In the genomic region with DNA sequence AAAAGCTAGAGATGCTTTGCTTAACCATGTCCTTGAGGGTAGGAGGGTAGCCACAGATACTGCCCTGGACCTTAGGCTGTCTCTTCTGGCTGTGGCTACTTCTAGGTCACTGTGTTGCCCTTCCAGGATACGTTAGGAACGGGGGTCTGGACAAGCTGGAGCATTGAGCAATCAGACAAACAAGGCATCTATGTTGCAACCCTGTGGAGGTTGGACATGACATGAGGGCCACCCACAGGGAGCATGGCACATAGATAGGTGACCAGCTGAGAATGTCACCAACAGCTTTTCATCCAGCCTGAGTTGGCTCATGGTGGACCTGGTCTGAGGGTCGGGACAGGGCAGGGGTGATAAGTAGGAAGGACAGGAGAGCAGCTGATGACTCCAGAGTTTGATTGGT, we compare ENCODE assay signal across 25 mouse cellular contexts.
DNase-seq lines count a peak whose midpoint lies in the region; ATAC-seq and TF ChIP-seq lines count a peak whose summit lies in the region.
"Had no signal": no experiment of that assay in that cellular context is flagged by ENCODE, and none has a peak within 500 bp of the region (broad histone marks: within the 10 kb centered on the region; RNA-seq: fewer than 3 reads in every experiment).

No protein-coding gene starts in this region.

- TF ChIP-seq CTCF in left cerebral cortex, adult 2 months (IDR thresholded peaks at IDR 0.05), result no peak
- no peak for TF ChIP-seq CTCF in liver, embryonic 14.5 days (IDR thresholded peaks at IDR 0.05; ENCODE audit: low read depth)
- 0 out of 2 replicates have a peak, but pooled peaks have one; percentile 23 for TF ChIP-seq CTCF in liver, postnatal 0 days (IDR thresholded peaks at IDR 0.05; ENCODE audit: low read depth)
- TF ChIP-seq CTCF in forebrain, postnatal 0 days (IDR thresholded peaks at IDR 0.05; ENCODE audit: low read depth), result no peak

- intact Hi-C loops in left cerebral cortex, adult 2 months (cut with DNase I), result loop anchor here (5.0 kb wide), 1 partner anchor 132 kb away; no protein-coding TSS in a partner anchor
- intact Hi-C loops in left cerebral cortex, postnatal 14 days (cut with DNase I), result no loop called here

- no peak overlapping the region for H3K4me2 ChIP-seq in liver, embryonic 12.5 days
- H3K4me2 ChIP-seq in liver, embryonic 14.5 days (ENCODE audit: low read depth), result no peak overlapping the region
- H3K4me2 ChIP-seq in liver, postnatal 0 days (ENCODE audit: low read depth, low read length), result no peak overlapping the region
- no peak overlapping the region for H3K4me2 ChIP-seq in forebrain, postnatal 0 days (ENCODE audit: low read depth)
- H3K4me2 ChIP-seq: embryonic facial prominence, embryonic 13.5 days; forebrain, embryonic 13.5 days; heart, embryonic 11.5 days; hindbrain, embryonic 12.5 days; hindbrain, embryonic 15.5 days had no signal

- H3K36me3 ChIP-seq in liver, embryonic 12.5 days, result no peaks in the 10 kb centered on the region
- no peaks in the 10 kb centered on the region for H3K36me3 ChIP-seq in liver, embryonic 14.5 days (replicated peaks; ENCODE audit: control insufficient read depth, insufficient read depth, low read depth)
- H3K36me3 ChIP-seq in liver, postnatal 0 days (replicated peaks; ENCODE audit: insufficient read depth, low read length), result no peaks in the 10 kb centered on the region
- H3K36me3 ChIP-seq in forebrain, embryonic 10.5 days (replicated peaks), result no peaks in the 10 kb centered on the region
- no peaks in the 10 kb centered on the region for H3K36me3 ChIP-seq in forebrain, postnatal 0 days (ENCODE audit: insufficient read depth)
- H3K36me3 ChIP-seq: embryonic facial prominence, embryonic 10.5 days; embryonic facial prominence, embryonic 13.5 days; hindbrain, embryonic 12.5 days; hindbrain, embryonic 15.5 days had no signal

- peaks cover 42% of the 10 kb centered on the region for H3K27me3 ChIP-seq in liver, embryonic 12.5 days (replicated peaks)
- peaks cover 6% of the 10 kb centered on the region for H3K27me3 ChIP-seq in liver, embryonic 14.5 days (ENCODE audit: control insufficient read depth, insufficient read depth, low read length)
- H3K27me3 ChIP-seq in liver, postnatal 0 days (ENCODE audit: insufficient read depth, low read length), result peaks cover 11% of the 10 kb centered on the region; the same call in 1 of the 2 replicates
- peaks cover 52% of the 10 kb centered on the region for H3K27me3 ChIP-seq in forebrain, embryonic 10.5 days (ENCODE audit: poor library complexity, severe bottlenecking)
- no peaks in the 10 kb centered on the region for H3K27me3 ChIP-seq in forebrain, postnatal 0 days (ENCODE audit: insufficient read depth, low read length)
- H3K27me3 ChIP-seq: hindbrain, embryonic 15.5 days had no signal

- ATAC-seq in liver, embryonic 12.5 days, result peak; percentile 19; the same call in 1 of the 2 replicates
- peak; percentile 57; the same call in 1 of the 2 replicates for ATAC-seq in liver, embryonic 14.5 days (ENCODE audit: insufficient read depth)
- ATAC-seq in liver, postnatal 0 days, result peak; percentile 70
- ATAC-seq in forebrain, postnatal 0 days, result no peak
- ATAC-seq: CD4-positive, CD25-positive, alpha-beta regulatory T cell, adult 4 months; forebrain, embryonic 13.5 days; forebrain, embryonic 16.5 days had no signal

- no peak for DNase-seq in left cerebral cortex, adult 2 months (ENCODE audit: extremely low spot score in 1 of 2, low spot score in 2 of 2)
- DNase-seq in left cerebral cortex, postnatal 14 days (ENCODE audit: low spot score in 2 of 2), result no peak
- peak; percentile 10 to 30 (median 26) for DNase-seq in liver, embryonic 14.5 days (ENCODE audit: low read depth in 3 of 3, low spot score in 3 of 3)
- peak; percentile 48 for DNase-seq in liver, postnatal 0 days
- DNase-seq in forebrain, embryonic 10.5 days (ENCODE audit: extremely low spot score, low spot score), result no peak
- DNase-seq in forebrain, postnatal 0 days, result no peak
- DNase-seq: adrenal gland, postnatal 10 days; adrenal gland, postnatal 36 days; cerebellum, adult 18-20 months; cerebellum, adult 9-10 months; cerebellum, postnatal 36 days; embryo, embryonic 11 days; gastrocnemius, adult 2 months; gastrocnemius, postnatal 14 days; heart, adult 11 months had no signal

- H3K9me3 ChIP-seq in liver, embryonic 12.5 days (replicated peaks), result no peaks in the 10 kb centered on the region
- no peaks in the 10 kb centered on the region for H3K9me3 ChIP-seq in liver, embryonic 14.5 days (ENCODE audit: control insufficient read depth, low read length)
- H3K9me3 ChIP-seq in liver, postnatal 0 days (ENCODE audit: low read length), result no peaks in the 10 kb centered on the region
- H3K9me3 ChIP-seq in forebrain, embryonic 10.5 days, result no peaks in the 10 kb centered on the region
- no peaks in the 10 kb centered on the region for H3K9me3 ChIP-seq in forebrain, postnatal 0 days (ENCODE audit: low read length)
- H3K9me3 ChIP-seq: embryonic facial prominence, embryonic 10.5 days; embryonic facial prominence, embryonic 13.5 days; forebrain, embryonic 13.5 days; hindbrain, embryonic 12.5 days; hindbrain, embryonic 15.5 days had no signal

- no peak for TF ChIP-seq EP300 in liver, embryonic 14.5 days (IDR thresholded peaks at IDR 0.05; ENCODE audit: low read depth)
- TF ChIP-seq EP300 in liver, postnatal 0 days (IDR thresholded peaks at IDR 0.05; ENCODE audit: low read depth), result 0 out of 2 replicates have a peak, but pooled peaks have one; percentile 30

- H3K9ac ChIP-seq in liver, embryonic 12.5 days, result no peak overlapping the region
- no peak overlapping the region for H3K9ac ChIP-seq in liver, embryonic 14.5 days (replicated peaks)
- no peak overlapping the region for H3K9ac ChIP-seq in liver, postnatal 0 days (replicated peaks)
- no peak overlapping the region for H3K9ac ChIP-seq in forebrain, postnatal 0 days
- H3K9ac ChIP-seq: embryonic facial prominence, embryonic 13.5 days; forebrain, embryonic 13.5 days; hindbrain, embryonic 12.5 days; hindbrain, embryonic 15.5 days had no signal

- 41% methylated on average over 3 of the region's 3 CpGs for WGBS in liver, embryonic 12.5 days (ENCODE audit: insufficient replicate concordance)
- 43% methylated on average over 3 of the region's 3 CpGs for WGBS in liver, embryonic 14.5 days (ENCODE audit: insufficient replicate concordance)
- 53% methylated on average over 3 of the region's 3 CpGs for WGBS in liver, postnatal 0 days (ENCODE audit: insufficient replicate concordance)
- 85% methylated on average over 3 of the region's 3 CpGs for WGBS in forebrain, embryonic 10.5 days
- 88% methylated on average over 3 of the region's 3 CpGs for WGBS in forebrain, postnatal 0 days

- H3K27ac ChIP-seq in left cerebral cortex, adult 2 months, result peak overlapping the region; percentile 55; the same call in 1 of the 2 replicates
- no peak overlapping the region for H3K27ac ChIP-seq in liver, embryonic 12.5 days
- H3K27ac ChIP-seq in liver, embryonic 14.5 days, result no peak overlapping the region
- H3K27ac ChIP-seq in liver, postnatal 0 days (ENCODE audit: low read depth), result peak overlapping the region; percentile 29; the same call in 1 of the 2 replicates
- H3K27ac ChIP-seq in forebrain, embryonic 10.5 days, result no peak overlapping the region
- H3K27ac ChIP-seq in forebrain, postnatal 0 days (ENCODE audit: low read depth, low read length), result no peak overlapping the region
- H3K27ac ChIP-seq: embryonic facial prominence, embryonic 10.5 days; embryonic facial prominence, embryonic 13.5 days; forebrain, embryonic 13.5 days; gastrocnemius, adult 2 months; hindbrain, embryonic 12.5 days; hindbrain, embryonic 15.5 days had no signal

- H3K4me1 ChIP-seq in liver, embryonic 12.5 days, result no peaks in the 10 kb centered on the region
- H3K4me1 ChIP-seq in liver, embryonic 14.5 days (replicated peaks; ENCODE audit: control insufficient read depth in 2 of 2, insufficient read depth in 2 of 2, low read length in 1 of 2), result peaks cover 0 to 17% of the 10 kb centered on the region in 2 experiments; a peak in 3 of 4 replicates
- peaks cover 10% of the 10 kb centered on the region for H3K4me1 ChIP-seq in liver, postnatal 0 days (ENCODE audit: insufficient read depth)
- peaks cover 30% of the 10 kb centered on the region for H3K4me1 ChIP-seq in forebrain, embryonic 10.5 days
- peaks cover 19% of the 10 kb centered on the region for H3K4me1 ChIP-seq in forebrain, postnatal 0 days (ENCODE audit: insufficient read depth)

- no peak overlapping the region for H3K4me3 ChIP-seq in left cerebral cortex, adult 2 months
- no peak overlapping the region for H3K4me3 ChIP-seq in liver, embryonic 12.5 days
- H3K4me3 ChIP-seq in liver, embryonic 14.5 days (ENCODE audit: insufficient read depth in 1 of 2, low read depth in 2 of 2, low read length in 2 of 2), result no peak overlapping the region
- H3K4me3 ChIP-seq in liver, postnatal 0 days (ENCODE audit: low read depth, low read length), result no peak overlapping the region
- H3K4me3 ChIP-seq in forebrain, embryonic 10.5 days, result no peak overlapping the region
- H3K4me3 ChIP-seq in forebrain, postnatal 0 days (ENCODE audit: low read depth, low read length), result no peak overlapping the region
- H3K4me3 ChIP-seq: embryonic facial prominence, embryonic 10.5 days; embryonic facial prominence, embryonic 13.5 days; erythroblast, embryonic 14.5 days; forebrain, embryonic 13.5 days; gastrocnemius, adult 2 months; hindbrain, embryonic 12.5 days; hindbrain, embryonic 15.5 days had no signal

Comparison
In these comparisons a context has a peak if more than half of its experiments do, and no peak if none do; other contexts are left out.
1. H3K27ac ChIP-seq: peak in left cerebral cortex, adult 2 months (single experiment) and liver, postnatal 0 days (single experiment); none in liver, embryonic 12.5 days (single experiment), liver, embryonic 14.5 days (single experiment), forebrain, embryonic 10.5 days (single experiment) and forebrain, postnatal 0 days (single experiment).
2. DNase-seq: peak in liver, embryonic 14.5 days (3 of 3) and liver, postnatal 0 days (single experiment); none in left cerebral cortex, adult 2 months (0 of 2), left cerebral cortex, postnatal 14 days (0 of 2), forebrain, embryonic 10.5 days (single experiment) and forebrain, postnatal 0 days (single experiment).